Mouse (Mus musculus) heart, postnatal 10 days (tissue): ENCODE data around the gene Maml3. TPM values are rescaled to one million over a fixed set of nuclear protein-coding genes. Genes with fewer than 3 reads are reported as not detected.

ENCODE experiments used
- DNase-seq, 2 experiments: peaks; one replicate each; pipeline ENCODE4 v3.0.0; 2021
- intact Hi-C: fragments of 180-260 bp; cut with DNase I; formaldehyde crosslinking; loops from one replicate; pipeline ENCODE4 v1.15.1; 2025
- total RNA-seq, 2 experiments: library from RNA; stranded (reverse); gene quantifications; 2 replicates each; pipeline ENCODE4 v1.2.3; 2021

The Maml3 gene
- total RNA-seq, 2 experiments from 2014 or later: 5.4 to 5.6 TPM

DNA sequence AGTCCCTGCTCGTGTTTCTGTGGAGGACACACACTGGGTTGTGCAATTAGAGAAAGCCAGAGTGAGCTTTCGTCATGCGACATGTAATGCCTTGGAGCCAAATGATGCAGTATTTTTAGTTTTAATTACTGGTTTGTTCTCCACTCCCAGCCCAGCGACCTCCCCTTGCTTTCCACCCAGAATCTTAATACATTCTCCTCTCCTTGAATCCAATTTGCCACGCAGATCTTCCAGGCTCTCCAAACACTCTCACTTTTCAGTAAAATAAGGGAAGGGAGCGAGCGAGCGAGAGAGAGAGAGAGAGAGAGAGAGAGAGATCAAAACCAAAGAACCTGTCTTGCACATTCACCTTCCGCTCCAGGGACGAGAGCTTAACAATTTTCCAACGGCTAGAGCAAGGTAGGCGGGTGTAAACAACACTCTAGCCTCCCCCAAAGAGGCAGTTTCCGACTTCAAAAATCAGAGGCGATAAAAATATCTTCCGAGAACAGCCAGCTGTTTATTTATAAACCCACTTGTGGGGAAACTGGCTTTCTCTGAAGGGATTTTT is 404.1 kb downstream of the Maml3 start:
- intact Hi-C loops: loop anchor here (1.0 to 5.0 kb wide), 6 partner anchors 38 to 541 kb away; no protein-coding TSS in a partner anchor
- DNase-seq: peak in 1 of 2 experiments; percentile 26

DNA sequence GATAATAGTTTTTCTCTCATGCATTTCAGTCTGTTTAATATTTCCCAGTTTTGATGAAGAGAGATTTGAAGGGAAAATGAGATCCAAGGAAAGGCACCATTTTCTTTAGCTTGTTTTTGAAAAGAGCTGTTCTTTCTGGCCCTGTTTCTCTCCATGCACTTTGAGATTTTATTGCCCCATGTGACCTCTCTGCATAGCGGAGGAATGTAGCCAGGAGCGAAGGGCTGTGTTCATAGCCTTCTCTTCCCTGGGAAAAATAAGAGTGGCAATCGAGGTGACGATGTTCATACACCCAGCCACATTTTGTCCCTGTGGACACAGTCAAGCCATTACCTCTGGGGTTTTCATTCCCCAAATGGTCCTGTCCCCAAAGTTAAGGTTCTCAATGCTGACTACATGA is 404.8 kb downstream of the Maml3 start:
- intact Hi-C loops: loop anchor here (2.0 to 5.0 kb wide), 5 partner anchors 39 to 497 kb away; no protein-coding TSS in a partner anchor
- no peak for DNase-seq

DNA sequence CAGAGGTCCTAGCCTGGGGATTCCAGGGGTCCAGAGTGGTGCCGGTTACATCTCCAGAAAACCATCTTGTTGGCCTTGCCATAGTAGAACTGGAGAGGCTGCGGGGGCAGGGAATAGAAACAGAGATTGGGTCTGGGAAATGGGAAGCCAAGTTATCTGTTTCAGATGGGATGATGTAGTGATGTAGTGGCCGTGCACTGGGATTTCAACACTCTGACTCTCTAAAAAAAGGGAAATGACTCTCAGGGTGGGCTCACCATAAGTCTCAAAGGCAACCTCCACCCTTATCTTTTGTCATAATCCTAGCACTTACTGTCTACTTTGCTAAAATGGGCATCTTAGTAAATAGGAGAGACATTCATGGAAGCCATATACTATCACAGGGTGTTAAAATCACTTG is 406.9 kb downstream of the Maml3 start:
- intact Hi-C loops: no loop called here
- DNase-seq: no peak

DNA sequence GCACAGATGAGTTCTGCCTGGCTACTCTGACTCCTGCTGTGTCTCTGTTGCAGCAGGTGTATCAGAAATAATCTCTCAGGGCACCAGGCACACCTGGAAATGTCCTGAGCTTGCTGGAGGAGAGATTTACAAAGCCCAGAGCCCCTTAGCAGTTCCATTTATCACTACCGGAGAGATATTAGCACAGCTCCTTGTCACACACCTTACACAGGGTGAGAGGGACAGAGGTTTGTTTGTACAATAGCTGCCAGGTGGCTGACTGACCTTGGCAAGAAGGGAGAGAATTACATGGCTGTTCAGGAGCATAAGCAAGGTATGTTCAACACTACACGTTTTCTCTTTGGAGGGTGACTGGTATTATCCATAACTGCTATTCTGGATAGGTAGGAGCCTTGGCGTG is 409.2 kb downstream of the Maml3 start:
- intact Hi-C loops: no loop called here
- DNase-seq: no peak

DNA sequence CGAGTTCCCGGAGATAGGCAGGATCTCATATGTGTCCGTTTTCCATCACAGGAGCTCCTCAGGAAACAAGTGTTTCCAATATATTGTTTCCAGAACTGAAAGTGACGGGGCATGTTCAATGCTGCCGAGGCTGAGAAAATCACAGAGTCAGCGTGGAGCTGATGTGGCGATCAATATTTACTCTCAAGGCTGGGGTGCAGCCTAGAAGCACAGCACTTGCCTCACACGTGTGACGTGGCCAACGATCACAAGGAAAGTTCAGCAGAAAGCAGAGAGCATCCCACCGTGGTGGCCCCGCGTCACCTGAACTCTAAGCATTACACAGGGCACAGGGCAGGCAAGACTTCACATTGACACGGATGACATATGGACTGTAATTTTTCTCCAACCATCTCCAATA is 410.3 kb downstream of the Maml3 start:
- intact Hi-C loops: no loop called here
- no peak for DNase-seq

DNA sequence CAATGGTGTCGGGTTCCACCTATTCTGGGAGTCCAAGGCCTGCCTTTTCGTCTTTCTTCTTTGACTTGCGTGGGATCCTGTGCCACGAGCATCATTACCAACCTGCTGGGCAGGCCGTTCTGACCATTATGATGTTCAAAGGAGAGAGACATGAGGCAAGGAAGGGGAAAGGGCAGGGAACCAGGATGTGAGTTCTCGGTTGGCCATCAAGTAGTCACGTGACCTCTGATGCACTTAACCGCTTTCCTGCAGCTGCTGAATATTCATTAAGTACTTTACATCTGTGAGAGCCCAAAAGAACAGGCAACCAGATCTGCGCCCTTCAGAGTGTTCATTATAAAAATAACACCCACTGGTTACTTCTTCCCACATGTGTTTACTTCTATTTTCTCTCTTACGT is 411.7 kb downstream of the Maml3 start:
- intact Hi-C loops: no loop called here
- no peak for DNase-seq

DNA sequence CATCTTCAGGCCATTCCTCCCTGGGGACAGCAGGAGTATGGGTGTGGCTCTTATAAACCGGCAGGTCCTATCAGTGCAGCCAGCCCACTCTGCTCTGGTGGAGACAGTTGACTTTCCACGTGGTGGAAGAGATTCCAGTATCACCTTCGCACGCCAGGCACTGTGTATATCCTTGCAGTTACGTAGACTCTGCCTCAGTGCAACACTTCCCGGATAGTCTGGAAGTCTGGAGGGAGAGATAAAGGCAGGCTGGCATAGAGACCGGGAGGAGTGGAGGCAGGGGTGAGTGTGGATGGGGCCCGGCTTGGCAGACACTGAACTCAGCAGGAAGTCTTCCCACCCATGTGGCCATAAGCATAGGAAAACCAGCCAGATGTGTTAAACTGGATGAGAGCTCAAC is 416.2 kb downstream of the Maml3 start:
- no peak for DNase-seq
- intact Hi-C loops: no loop called here

DNA sequence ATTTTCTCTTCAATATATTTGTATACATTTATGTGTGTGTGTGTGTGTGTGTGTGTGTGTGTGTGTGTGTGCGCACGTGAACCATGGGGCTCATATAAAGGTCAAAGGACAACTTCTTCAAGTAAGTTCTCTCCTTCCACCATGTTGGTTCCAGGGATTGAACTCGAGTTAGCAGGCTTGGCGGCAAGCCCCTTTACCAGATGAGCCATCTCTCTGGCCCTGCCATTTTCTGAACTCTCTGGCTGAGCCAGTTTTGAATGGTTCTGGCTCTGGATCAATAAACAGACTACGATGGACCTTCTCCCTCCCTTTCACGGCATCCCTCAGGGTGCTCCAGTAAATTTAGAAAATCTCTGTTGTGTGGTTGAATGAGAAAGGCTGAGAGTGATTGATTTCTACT is 418.1 kb downstream of the Maml3 start:
- intact Hi-C loops: no loop called here
- DNase-seq: no peak

DNA sequence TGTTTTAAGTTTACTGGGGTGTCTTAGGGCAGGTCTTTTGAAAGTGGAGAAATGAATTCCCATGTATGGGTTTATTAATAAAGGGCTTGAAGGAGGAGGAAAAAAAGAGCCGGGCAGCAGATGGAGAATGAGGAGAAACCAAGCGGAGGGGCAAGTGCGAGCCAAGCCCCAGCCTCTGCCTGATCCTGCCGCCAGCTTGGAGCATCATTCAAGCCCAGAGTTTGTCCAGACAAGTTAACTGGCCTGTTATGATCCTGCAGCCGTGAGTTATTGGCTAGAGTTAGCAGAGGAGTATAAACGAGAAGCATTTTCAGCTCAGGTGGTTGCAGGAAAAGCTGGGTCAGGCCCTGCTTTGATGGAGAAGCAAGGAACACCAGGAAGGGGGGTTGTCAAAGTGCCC is 418.6 kb downstream of the Maml3 start:
- no peak for DNase-seq
- intact Hi-C loops: no loop called here

DNA sequence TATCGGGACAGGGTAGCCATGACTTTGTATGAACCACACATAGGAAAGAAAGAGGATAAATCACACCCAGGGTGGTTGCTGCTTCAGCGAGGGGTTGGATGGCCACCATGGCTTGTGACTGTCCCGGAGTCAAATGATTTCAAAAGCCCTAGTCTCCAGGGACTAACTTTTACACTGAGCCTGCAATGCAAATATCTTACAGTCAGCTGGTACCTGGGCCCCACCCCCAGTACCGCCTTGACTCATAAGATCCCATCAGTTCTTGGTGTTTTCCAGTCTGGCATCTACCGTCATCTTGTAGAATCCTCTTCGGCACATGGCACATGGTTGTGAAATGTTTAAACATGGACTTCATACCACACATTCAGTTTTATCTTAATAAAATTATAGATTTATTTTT is 419.3 kb downstream of the Maml3 start:
- intact Hi-C loops: no loop called here
- DNase-seq: no peak

DNA sequence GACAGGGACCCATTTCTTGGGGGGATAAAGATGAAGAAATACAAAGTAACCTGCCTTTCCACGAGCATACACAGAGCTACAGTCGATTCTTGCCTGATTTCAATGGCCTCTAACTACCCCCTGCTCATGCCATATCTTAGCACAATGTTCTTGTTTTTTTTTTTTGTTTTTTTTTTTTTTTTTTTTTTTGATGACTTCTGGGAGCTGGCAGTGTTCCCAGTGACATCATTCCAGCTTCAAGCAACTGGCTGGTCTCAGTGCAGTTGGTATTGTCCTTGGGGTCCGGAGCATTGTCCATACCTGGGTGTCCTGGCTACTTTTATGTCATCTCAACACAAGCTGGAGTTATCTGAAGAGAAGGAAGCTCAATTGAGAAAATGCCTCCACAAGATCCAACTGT is 429.9 kb downstream of the Maml3 start:
- no peak for DNase-seq
- intact Hi-C loops: no loop called here

DNA sequence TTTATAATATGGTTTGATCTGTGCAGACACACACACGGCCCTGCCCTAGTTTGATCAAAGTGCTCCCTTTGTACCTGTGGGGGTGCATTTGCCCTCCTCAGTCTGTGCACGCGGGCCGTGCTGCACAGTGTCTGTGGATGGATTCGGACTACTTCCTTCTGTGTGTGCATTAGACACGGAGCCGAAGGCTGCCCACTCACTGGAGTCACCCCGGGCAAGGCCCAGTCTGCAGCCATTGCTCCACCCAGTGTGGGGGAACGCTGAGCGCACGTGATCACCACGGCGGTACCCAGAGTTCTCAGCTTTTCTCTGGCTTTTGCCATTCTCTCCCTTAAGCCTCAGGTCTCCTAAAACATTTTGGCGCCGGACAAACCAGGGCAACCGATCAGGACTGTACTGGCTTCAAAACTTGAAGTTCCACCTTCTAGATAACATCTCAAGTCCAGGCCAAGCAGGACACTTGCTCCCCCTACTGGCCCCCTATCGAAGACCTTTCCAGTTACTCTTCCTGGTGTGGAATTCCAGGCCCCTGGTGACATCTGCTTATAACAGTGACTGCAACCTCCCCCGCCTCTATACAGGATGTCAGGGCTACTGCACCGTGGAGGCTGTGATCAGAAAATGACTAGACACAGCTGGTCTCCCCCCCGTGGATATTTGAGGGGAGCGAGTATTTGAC is 431.3 kb downstream of the Maml3 start:
- intact Hi-C loops: no loop called here
- peak; percentile 55 to 75 for DNase-seq

DNA sequence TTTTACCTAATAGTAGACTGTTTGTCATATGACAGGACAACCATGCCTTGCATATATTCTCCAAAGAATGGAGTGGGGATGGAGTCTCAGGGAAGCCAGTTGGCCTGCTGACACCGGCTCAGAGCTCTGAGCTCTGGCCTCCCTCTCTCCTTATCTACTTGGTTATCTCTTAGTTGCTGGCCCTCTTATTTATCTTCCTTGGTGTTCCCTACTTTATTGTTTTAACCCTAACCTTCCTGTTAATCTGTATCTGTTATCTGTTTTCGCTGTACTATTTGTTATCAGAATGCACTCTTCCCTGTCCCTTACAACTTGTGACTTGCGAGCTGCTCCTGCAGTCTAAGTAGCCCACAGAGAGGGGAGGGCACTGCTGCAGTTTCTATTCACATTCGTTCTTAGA is 432.2 kb downstream of the Maml3 start:
- DNase-seq: no peak
- intact Hi-C loops: no loop called here

DNA sequence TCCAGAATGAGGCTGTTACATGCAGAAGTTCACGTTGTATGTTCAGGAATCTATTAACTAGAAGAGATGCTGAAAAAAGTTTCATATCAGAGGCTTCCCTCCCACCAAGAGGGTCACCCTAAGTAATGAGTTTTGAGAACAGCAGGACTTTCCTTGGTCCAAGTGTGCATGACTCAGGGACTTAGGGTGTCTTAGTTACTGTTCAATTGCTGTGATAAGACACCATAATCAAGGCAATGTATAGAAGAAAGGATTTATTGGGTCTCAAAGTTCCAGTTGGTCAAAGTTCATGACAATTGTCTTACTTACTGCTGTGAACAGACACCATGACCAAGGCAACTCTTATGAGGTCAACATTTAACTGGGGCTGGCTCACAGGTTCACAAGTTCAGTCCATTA is 433.8 kb downstream of the Maml3 start:
- no peak for DNase-seq
- intact Hi-C loops: no loop called here

DNA sequence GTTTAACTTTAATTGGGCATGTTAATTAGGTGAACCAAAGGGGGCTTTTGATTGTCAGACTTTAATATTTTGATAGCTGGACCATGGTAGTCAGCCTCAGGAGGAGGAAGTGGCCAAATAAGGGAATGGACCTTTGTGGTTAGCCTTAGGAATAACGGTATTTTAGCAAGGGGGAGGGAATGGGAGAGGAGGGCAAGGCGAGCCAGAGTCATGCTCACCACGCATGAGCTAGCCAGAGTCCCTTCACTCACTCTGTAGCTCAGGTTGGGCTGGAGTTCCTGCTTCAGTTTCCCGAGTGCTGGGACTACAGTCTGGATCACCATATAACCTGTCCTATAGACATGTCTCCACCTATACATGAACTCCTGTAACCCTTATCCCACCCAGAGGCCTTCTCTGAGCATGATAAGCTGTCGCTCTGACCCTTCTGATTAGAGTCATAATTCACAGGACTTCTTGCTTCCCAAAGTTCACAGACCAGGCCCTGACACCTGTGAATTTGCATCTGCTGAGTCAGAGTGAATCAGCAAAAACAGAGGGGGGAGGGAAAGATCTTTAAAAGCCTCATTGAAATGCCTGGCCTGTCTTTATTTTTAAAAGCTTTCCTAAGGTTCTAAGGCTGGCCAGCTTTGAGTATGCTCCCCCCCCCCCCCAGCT is 434.3 kb downstream of the Maml3 start:
- intact Hi-C loops: no loop called here
- DNase-seq: no peak

DNA sequence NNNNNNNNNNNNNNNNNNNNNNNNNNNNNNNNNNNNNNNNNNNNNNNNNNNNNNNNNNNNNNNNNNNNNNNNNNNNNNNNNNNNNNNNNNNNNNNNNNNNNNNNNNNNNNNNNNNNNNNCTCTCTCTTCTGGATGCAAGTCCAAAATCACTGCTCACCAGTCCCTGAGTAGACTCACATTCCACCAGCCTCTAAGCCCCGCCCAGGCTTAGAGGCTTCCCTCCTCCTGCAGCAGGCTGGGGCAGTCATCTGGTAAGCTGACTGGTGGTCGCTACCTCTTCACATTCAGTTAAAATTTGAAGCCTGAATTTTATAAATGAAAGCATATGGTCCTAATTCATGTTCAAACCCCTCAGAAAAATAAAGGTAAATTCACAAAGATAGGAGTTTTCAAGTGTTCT is 436.3 kb downstream of the Maml3 start:
- intact Hi-C loops: no loop called here
- DNase-seq: no peak

DNA sequence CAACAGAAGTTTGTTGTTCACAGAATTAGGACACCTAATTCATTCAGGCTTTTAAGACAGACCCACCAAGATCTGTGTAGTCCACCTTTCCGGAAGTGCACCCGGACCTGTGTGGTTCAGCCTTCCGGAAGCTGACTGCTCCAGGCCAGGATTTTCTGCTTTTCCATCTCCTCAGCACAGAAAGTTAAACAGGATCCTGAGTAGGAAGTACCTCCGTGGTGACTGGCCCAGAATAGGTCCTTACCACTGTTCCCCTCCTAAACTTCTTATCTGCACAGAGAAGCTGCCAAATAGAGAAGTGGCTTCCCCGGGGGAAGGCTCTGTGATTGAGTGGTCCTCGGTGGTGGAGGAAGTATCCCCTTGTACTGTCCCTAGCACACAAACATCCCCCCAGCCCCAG is 442.3 kb downstream of the Maml3 start:
- intact Hi-C loops: no loop called here
- no peak for DNase-seq

DNA sequence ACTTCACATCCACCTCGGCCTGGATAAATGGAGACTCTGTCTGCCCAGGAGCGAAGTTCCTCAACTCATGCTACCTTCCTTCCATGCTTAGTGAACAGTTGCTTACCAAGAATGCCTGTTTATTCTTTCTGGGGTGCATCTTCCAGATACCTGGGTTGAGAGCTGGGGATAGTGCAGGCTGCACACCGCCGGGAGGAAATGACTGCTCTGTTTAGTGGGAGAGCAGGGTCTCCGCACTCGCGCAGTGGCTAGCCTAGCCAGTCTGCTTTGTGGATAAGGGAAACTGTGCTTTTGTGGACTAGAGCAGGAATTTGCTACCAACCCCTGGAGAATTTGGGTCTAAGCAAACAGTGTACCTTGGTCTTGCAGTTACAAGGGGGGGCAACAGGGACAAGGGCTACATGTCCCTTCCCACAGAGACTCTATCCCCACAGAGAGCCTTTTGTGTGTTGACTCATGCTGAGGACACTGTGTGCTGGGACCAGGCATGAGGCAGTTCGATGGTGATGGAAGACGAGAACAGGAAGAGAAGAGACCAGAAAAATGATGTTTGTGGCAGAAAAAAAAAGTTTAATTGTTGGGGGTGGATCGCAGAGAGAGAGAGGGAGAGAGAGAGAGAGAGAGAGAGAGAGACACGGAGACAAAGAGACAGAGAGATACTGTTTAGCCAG is 442.9 kb downstream of the Maml3 start:
- intact Hi-C loops: no loop called here
- DNase-seq: no peak

DNA sequence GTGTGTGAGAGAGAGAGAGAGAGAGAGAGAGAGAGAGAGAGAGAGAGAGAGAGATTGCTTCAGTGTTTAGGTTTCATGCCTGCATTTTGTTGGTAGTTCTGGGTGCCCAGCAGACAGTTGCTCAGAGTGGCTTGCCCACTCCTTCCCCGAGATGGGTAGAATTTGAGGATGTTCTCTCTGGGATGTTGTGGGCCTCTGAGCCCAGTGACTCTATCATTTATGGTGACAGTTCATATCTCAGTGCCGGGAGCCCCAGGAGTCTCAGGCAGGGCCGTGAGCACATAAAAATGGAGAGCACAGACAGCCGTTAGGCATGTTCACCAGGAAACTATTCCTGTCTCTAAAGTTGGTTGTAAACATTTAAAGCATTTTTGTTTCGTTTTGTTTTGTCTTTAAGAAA is 443.5 kb downstream of the Maml3 start:
- intact Hi-C loops: no loop called here
- DNase-seq: no peak

DNA sequence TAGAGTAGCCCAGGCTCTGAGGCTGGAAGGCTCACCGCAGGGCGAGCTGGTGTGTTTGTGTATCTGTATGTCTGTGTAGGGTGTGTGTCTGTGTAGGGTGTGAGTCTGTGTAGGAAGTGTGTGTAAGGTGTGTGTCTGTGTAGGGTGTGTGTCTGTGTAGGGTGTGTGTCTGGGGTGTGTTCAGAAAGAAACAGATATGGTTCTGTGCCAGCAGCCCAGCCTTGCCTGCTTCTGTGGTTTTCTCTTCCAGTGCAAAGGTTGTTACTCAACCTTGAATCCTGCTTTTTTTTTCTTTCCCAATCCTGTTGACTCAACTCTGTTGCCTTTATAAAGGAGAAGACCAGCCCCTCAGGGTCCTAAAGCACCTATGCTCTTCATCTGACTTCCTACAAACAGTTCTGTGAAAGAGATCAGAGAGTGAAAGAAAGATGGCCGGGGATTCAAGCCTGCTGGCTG is 444.0 kb downstream of the Maml3 start:
- intact Hi-C loops: no loop called here
- no peak for DNase-seq

DNA sequence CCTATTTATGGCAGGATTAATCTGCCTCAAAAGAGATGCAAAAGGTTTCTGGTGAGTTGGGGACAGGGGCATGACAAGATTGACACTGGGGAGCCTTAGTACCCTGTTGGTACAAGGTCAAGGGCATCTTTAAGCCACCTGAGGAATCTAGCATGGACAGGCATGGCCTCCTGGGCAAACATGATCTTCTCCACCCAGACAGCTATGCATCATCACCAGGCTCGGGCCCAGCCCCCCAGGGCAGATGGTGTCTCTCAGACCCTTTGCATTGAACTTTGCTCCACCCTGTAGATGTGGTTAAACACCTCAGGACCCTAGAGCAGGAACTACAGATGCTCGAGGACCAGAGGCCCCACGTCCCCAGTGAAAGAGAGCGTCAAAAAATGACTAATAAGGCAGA is 444.8 kb downstream of the Maml3 start, which contains the start of gene Mgst2:
TSS of gene Mgst2 (plus strand) at position 301 of the 400 bp plus-strand sequence.
- intact Hi-C loops: no loop called here
- no peak for DNase-seq

DNA sequence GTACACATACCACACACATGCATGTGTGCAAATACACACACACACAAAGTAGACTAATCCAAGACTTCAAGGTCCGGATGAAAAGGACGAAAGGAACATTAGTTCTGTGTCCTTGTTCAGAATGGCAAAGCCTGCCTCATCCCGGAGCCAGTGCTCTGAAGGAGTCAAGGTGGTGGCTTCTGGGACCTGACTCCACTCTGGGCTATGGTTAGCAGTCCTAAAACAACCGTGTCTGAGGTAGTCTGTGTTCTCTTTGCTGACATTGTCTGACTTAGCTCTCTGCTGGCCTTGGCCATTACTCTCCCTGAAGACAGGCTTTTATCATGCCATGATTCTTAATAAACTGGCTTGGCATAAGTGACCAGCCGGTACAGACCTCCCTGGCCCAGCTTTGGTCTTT is 445.5 kb downstream of the Maml3 start:
- intact Hi-C loops: no loop called here

More for the DNA sequence above, 445.5 kb downstream of the Maml3 start:
- no peak for DNase-seq
